Mouse (Mus musculus) ES-Bruce4 (cell line): ENCODE measurements around the gene Scube1.

ENCODE experiments used
- CTCF ChIP-seq: IDR thresholded peaks from one replicate; pipeline ENCODE4 v1.8.1; 2011; ENCODE audit warnings: low read depth, low read length
- POLR2A ChIP-seq: IDR thresholded peaks from one replicate; pipeline ENCODE4 v1.8.1; 2011; ENCODE audit warnings: low read length; ENCODE audit not compliant: insufficient read depth

DNA sequence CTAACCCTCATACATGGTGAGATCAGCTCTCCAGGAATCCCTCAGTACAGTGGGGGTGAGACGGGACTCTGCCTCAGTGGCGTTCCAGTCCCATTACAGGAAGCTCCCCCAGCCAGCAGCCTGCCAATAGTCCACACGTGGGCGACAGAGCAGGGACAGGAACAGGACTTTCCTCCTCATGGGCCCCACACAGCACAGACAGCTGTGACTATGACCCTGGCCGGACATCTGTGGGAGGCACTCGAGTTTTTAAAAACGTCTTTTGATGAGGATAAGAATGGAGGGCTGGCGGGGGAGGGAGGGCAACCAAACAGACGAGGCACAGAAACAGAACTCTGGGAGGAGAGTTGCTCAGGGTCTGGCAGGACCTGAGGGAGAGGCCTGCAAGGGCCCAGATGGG lies 38.2 kb downstream of the Scube1 start:
- TF ChIP-seq POLR2A (no peak), CTCF (no peak)
